Mouse (Mus musculus): ENCODE results near the gene Nhsl2. TPM values are rescaled to one million over a fixed set of nuclear protein-coding genes. Genes with fewer than 3 reads are reported as not detected.

The Nhsl2 gene
- total RNA-seq, 1 experiment = 1.1 TPM

DNA sequence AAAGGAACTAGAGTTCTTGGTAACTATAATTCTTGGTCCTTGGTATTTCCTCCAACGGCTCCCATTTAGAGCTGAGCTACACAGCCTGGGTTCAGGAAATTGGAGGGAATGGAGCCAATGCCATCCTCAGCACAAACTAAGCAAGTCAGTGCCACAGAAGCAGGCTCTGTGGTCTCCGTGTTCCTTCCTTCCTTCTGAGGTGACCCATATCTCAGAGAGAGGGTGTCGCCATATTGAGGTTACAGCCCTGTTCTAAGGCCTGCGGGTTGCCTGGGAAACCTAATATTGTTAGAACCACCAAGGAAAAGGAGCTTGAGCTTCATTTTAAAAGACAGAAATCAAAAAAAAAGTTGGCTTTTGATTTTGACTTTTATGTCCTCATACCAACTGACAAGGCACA lies 193.2 kb downstream of the Nhsl2 start:
- in situ Hi-C loops (cut with MboI; ENCODE audit: low sequenced_read_pairs in 2 of 2, unreplicated experiment in 2 of 2) = no loop called here
- Histone ChIP-seq H3K4me3 (ENCODE audit: insufficient read depth in 1 of 2, low read depth in 1 of 2, low read length in 2 of 2, poor library complexity in 1 of 2, severe bottlenecking in 1 of 2) (no peak overlapping the region), H3K9ac (ENCODE audit: insufficient read depth, low read depth, low read length, poor library complexity, severe bottlenecking) (no peak overlapping the region), H3K4me1 (ENCODE audit: control insufficient read depth in 2 of 2, insufficient read depth in 2 of 2, low read length in 2 of 2, poor library complexity in 1 of 2) (no peaks in the 10 kb centered on the region), H3K27ac (ENCODE audit: insufficient read depth, low read depth, low read length, poor library complexity, severe bottlenecking) (no peak overlapping the region), H3K36me3 (ENCODE audit: control insufficient read depth, insufficient read depth, low read length, poor library complexity, severe bottlenecking) (no peaks in the 10 kb centered on the region), H3K9me3 (ENCODE audit: control insufficient read depth, insufficient read depth, low read depth, low read length) (no peaks in the 10 kb centered on the region)
- TF ChIP-seq ZNF384 (IDR thresholded peaks at IDR 0.05; ENCODE audit: low read depth, low read length) (no peak), CHD2 (IDR thresholded peaks at IDR 0.05; ENCODE audit: low read depth, low read length) (no peak), ZC3H11A (IDR thresholded peaks at IDR 0.05; ENCODE audit: borderline replicate concordance, low read depth, low read length) (no peak), MAFK (IDR thresholded peaks at IDR 0.05; ENCODE audit: insufficient read depth, low read depth, low read length) (no peak), HCFC1 (IDR thresholded peaks at IDR 0.05; ENCODE audit: borderline replicate concordance, insufficient read depth, low read length) (no peak)
- no peak for DNase-seq (ENCODE audit: low read depth, low spot score)

DNA sequence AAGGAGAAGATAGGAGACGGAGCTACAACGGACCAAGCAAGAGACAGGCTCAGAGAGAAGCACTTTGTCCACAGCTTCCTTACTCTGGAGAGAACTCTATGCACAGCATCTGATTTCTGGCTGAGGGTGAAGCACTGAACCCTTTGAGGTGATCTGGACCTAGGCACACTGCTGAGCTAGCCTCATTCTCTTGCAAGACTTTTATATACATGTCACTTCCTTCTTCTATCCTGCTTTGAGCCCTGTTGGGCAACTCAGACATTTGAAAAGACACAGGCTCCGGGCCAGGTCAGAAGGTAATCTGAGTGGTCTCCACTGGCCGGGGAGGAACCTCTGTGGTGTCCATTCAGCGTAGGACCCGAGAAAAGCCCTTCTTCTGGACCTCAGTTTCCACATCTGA lies 201.4 kb downstream of the Nhsl2 start:
- Histone ChIP-seq H3K36me3 (ENCODE audit: control insufficient read depth, insufficient read depth, low read length, poor library complexity, severe bottlenecking) (no peaks in the 10 kb centered on the region), H3K9ac (ENCODE audit: insufficient read depth, low read depth, low read length, poor library complexity, severe bottlenecking) (no peak overlapping the region), H3K27ac (ENCODE audit: insufficient read depth, low read depth, low read length, poor library complexity, severe bottlenecking) (no peak overlapping the region), H3K4me1 (ENCODE audit: control insufficient read depth in 2 of 2, insufficient read depth in 2 of 2, low read length in 2 of 2, poor library complexity in 1 of 2) (no peaks in the 10 kb centered on the region), H3K4me3 (ENCODE audit: insufficient read depth in 1 of 2, low read depth in 1 of 2, low read length in 2 of 2, poor library complexity in 1 of 2, severe bottlenecking in 1 of 2) (no peak overlapping the region), H3K9me3 (ENCODE audit: control insufficient read depth, insufficient read depth, low read depth, low read length) (no peaks in the 10 kb centered on the region)
- in situ Hi-C loops (cut with MboI; ENCODE audit: low sequenced_read_pairs in 2 of 2, unreplicated experiment in 2 of 2) = no loop called here
- DNase-seq (ENCODE audit: low read depth, low spot score) = no peak
- no peak for TF ChIP-seq HCFC1 (IDR thresholded peaks at IDR 0.05; ENCODE audit: borderline replicate concordance, insufficient read depth, low read length)
- TF ChIP-seq ZC3H11A (IDR thresholded peaks at IDR 0.05; ENCODE audit: borderline replicate concordance, low read depth, low read length) = no peak
- no peak for TF ChIP-seq CHD2 (IDR thresholded peaks at IDR 0.05; ENCODE audit: low read depth, low read length)
- TF ChIP-seq ZNF384 (IDR thresholded peaks at IDR 0.05; ENCODE audit: low read depth, low read length) = no peak
- TF ChIP-seq MAFK (IDR thresholded peaks at IDR 0.05; ENCODE audit: insufficient read depth, low read depth, low read length) = no peak

GRCm38 (mm10) chrX:102051225-102051624 lies 202.0 kb downstream of the Nhsl2 start:
- no peaks in the 10 kb centered on the region for H3K36me3 ChIP-seq (ENCODE audit: control insufficient read depth, insufficient read depth, low read length, poor library complexity, severe bottlenecking)
- no peak overlapping the region for H3K4me3 ChIP-seq (ENCODE audit: insufficient read depth in 1 of 2, low read depth in 1 of 2, low read length in 2 of 2, poor library complexity in 1 of 2, severe bottlenecking in 1 of 2)
- no peak overlapping the region for H3K9ac ChIP-seq (ENCODE audit: insufficient read depth, low read depth, low read length, poor library complexity, severe bottlenecking)
- TF ChIP-seq ZC3H11A (IDR thresholded peaks at IDR 0.05; ENCODE audit: borderline replicate concordance, low read depth, low read length) = no peak
- TF ChIP-seq ZNF384 (IDR thresholded peaks at IDR 0.05; ENCODE audit: low read depth, low read length) = no peak
- TF ChIP-seq MAFK (IDR thresholded peaks at IDR 0.05; ENCODE audit: insufficient read depth, low read depth, low read length) = no peak
- TF ChIP-seq HCFC1 (IDR thresholded peaks at IDR 0.05; ENCODE audit: borderline replicate concordance, insufficient read depth, low read length) = no peak
- TF ChIP-seq CHD2 (IDR thresholded peaks at IDR 0.05; ENCODE audit: low read depth, low read length) = no peak
- no peak for DNase-seq (ENCODE audit: low read depth, low spot score)
- H3K4me1 ChIP-seq (ENCODE audit: control insufficient read depth in 2 of 2, insufficient read depth in 2 of 2, low read length in 2 of 2, poor library complexity in 1 of 2) = no peaks in the 10 kb centered on the region
- in situ Hi-C loops (cut with MboI; ENCODE audit: low sequenced_read_pairs in 2 of 2, unreplicated experiment in 2 of 2) = no loop called here
- H3K27ac ChIP-seq (ENCODE audit: insufficient read depth, low read depth, low read length, poor library complexity, severe bottlenecking) = no peak overlapping the region
- H3K9me3 ChIP-seq (ENCODE audit: control insufficient read depth, insufficient read depth, low read depth, low read length) = no peaks in the 10 kb centered on the region

- H3K27ac ChIP-seq (ENCODE audit: insufficient read depth, low read depth, low read length, poor library complexity, severe bottlenecking) = no peak overlapping the region
- in situ Hi-C loops (cut with MboI; ENCODE audit: low sequenced_read_pairs in 2 of 2, unreplicated experiment in 2 of 2) = no loop called here
- H3K36me3 ChIP-seq (ENCODE audit: control insufficient read depth, insufficient read depth, low read length, poor library complexity, severe bottlenecking) = no peaks in the 10 kb centered on the region
- TF ChIP-seq ZC3H11A (IDR thresholded peaks at IDR 0.05; ENCODE audit: borderline replicate concordance, low read depth, low read length) = no peak
- TF ChIP-seq MAFK (IDR thresholded peaks at IDR 0.05; ENCODE audit: insufficient read depth, low read depth, low read length) = no peak
- TF ChIP-seq ZNF384 (IDR thresholded peaks at IDR 0.05; ENCODE audit: low read depth, low read length) = no peak
- no peaks in the 10 kb centered on the region for H3K9me3 ChIP-seq (ENCODE audit: control insufficient read depth, insufficient read depth, low read depth, low read length)
- no peaks in the 10 kb centered on the region for H3K4me1 ChIP-seq (ENCODE audit: control insufficient read depth in 2 of 2, insufficient read depth in 2 of 2, low read length in 2 of 2, poor library complexity in 1 of 2)
- DNase-seq (ENCODE audit: low read depth, low spot score) = no peak
- no peak overlapping the region for H3K4me3 ChIP-seq (ENCODE audit: insufficient read depth in 1 of 2, low read depth in 1 of 2, low read length in 2 of 2, poor library complexity in 1 of 2, severe bottlenecking in 1 of 2)
- H3K9ac ChIP-seq (ENCODE audit: insufficient read depth, low read depth, low read length, poor library complexity, severe bottlenecking) = no peak overlapping the region
Observed at GRCm38 (mm10) chrX:102053371-102053770, 204.2 kb downstream of the Nhsl2 start.

DNA sequence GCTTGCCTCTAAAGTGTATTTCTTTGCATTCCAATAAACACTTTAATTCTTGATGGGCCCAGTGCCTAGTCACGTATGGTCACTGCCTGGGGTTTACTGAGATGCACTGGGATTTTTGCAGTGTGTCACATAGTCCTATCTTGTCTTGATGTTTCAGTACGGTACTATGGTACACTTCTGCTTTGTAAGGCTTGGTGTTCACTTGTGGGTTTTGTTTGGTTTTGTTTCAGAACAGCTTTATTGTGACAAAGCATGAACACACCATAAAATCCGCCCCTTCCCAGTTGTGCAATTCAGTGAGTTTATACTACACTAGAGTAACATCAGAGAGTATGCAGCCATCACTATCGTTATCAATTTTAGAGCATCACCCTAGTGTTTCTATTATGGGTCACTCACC lies 204.8 kb downstream of the Nhsl2 start:
- Histone ChIP-seq H3K9ac (ENCODE audit: insufficient read depth, low read depth, low read length, poor library complexity, severe bottlenecking) (no peak overlapping the region), H3K4me1 (ENCODE audit: control insufficient read depth in 2 of 2, insufficient read depth in 2 of 2, low read length in 2 of 2, poor library complexity in 1 of 2) (no peaks in the 10 kb centered on the region), H3K9me3 (ENCODE audit: control insufficient read depth, insufficient read depth, low read depth, low read length) (no peaks in the 10 kb centered on the region), H3K27ac (ENCODE audit: insufficient read depth, low read depth, low read length, poor library complexity, severe bottlenecking) (no peak overlapping the region), H3K36me3 (ENCODE audit: control insufficient read depth, insufficient read depth, low read length, poor library complexity, severe bottlenecking) (no peaks in the 10 kb centered on the region), H3K4me3 (ENCODE audit: insufficient read depth in 1 of 2, low read depth in 1 of 2, low read length in 2 of 2, poor library complexity in 1 of 2, severe bottlenecking in 1 of 2) (no peak overlapping the region)
- TF ChIP-seq ZNF384 (IDR thresholded peaks at IDR 0.05; ENCODE audit: low read depth, low read length) = no peak
- TF ChIP-seq MAFK (IDR thresholded peaks at IDR 0.05; ENCODE audit: insufficient read depth, low read depth, low read length) = no peak
- no peak for TF ChIP-seq CHD2 (IDR thresholded peaks at IDR 0.05; ENCODE audit: low read depth, low read length)
- TF ChIP-seq ZC3H11A (IDR thresholded peaks at IDR 0.05; ENCODE audit: borderline replicate concordance, low read depth, low read length) = no peak
- TF ChIP-seq HCFC1 (IDR thresholded peaks at IDR 0.05; ENCODE audit: borderline replicate concordance, insufficient read depth, low read length) = no peak
- in situ Hi-C loops (cut with MboI; ENCODE audit: low sequenced_read_pairs in 2 of 2, unreplicated experiment in 2 of 2) = no loop called here
- DNase-seq (ENCODE audit: low read depth, low spot score) = no peak
